ENCODE assay signal across 8 mouse cellular contexts in the genomic region with DNA sequence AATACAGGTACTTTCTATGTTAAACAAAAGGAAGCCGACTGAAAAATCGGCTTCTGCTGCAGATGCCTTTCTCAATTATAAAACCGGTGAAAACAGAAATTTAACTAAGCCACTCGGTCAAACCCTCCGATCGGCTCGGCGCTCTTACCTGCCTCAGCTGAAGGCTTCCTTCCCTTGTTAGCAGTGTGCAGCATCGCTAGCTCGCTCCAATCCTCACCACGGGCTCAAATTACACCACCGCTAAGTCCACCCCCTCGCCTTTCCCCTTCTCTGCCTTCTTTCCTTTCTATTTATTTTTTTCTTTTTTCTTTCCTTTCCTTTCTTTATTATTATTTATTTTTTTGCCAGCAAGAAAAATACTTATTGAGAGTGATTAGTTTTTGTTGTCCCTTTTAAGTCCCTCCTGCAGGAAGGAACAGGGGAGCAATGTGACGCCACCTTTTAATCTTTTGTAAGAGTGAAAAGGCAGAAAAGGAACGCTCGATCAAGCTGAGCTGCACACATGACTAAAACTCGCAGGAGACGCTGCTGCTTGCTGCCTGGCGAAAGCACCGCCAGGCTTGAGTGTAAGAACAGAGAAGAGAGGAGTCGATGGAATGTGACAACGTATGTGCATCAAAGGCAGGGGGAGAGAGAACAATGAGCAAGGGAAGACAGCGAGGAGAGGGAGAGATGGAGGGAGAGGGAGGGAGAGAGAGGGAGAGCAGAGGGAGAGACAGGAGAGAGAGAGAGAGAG.
DNase-seq lines count a peak whose midpoint lies in the region; ATAC-seq and TF ChIP-seq lines count a peak whose summit lies in the region.

No protein-coding gene starts in this region.

- H3K4me2 ChIP-seq in midbrain, embryonic 12.5 days (replicated peaks), result peak overlapping the region; percentile 69

- peak; percentile 87 for ATAC-seq in midbrain, embryonic 12.5 days (ENCODE audit: low FRiP score, low read depth)

- H3K27me3 ChIP-seq in midbrain, embryonic 12.5 days, result no peaks in the 10 kb centered on the region
- H3K27me3 ChIP-seq in thymus, adult 2 months (ENCODE audit: control insufficient read depth, insufficient read depth, low read length), result no peaks in the 10 kb centered on the region

- H3K36me3 ChIP-seq in midbrain, embryonic 12.5 days, result no peaks in the 10 kb centered on the region
- no peaks in the 10 kb centered on the region for H3K36me3 ChIP-seq in thymus, adult 2 months (ENCODE audit: control insufficient read depth, insufficient read depth, low read length)

- under 1% methylated on average over 23 of the region's 23 CpGs for WGBS in midbrain, embryonic 12.5 days
- WGBS in thymus, adult 2 months, result 5% methylated on average over 23 of the region's 23 CpGs

- peaks cover 33% of the 10 kb centered on the region for H3K4me1 ChIP-seq in midbrain, embryonic 12.5 days
- H3K4me1 ChIP-seq in thymus, adult 2 months (replicated peaks; ENCODE audit: control insufficient read depth, insufficient read depth, low read length), result no peaks in the 10 kb centered on the region

- no peak for TF ChIP-seq CTCF in thymus, adult 2 months (IDR thresholded peaks at IDR 0.05; ENCODE audit: borderline replicate concordance, control insufficient read depth, extremely low read depth, insufficient read depth, low read length, poor library complexity)

- no peaks in the 10 kb centered on the region for H3K9me3 ChIP-seq in midbrain, embryonic 12.5 days

- peak overlapping the region; percentile 97 for H3K27ac ChIP-seq in midbrain, embryonic 12.5 days (replicated peaks)
- H3K27ac ChIP-seq in thymus, adult 2 months (ENCODE audit: control insufficient read depth, insufficient read depth, low read length), result no peak overlapping the region

- H3K9ac ChIP-seq in midbrain, embryonic 12.5 days (replicated peaks), result peak overlapping the region; percentile 72

- TF ChIP-seq POLR2A in thymus, adult 2 months (IDR thresholded peaks at IDR 0.05; ENCODE audit: control insufficient read depth, extremely low read depth, insufficient read depth, low read length, poor library complexity), result no peak

- peak overlapping the region; percentile 54 for H3K4me3 ChIP-seq in midbrain, embryonic 12.5 days
- no peak overlapping the region for H3K4me3 ChIP-seq in thymus, adult 2 months (ENCODE audit: control insufficient read depth, insufficient read depth, low read length)

- peak; percentile 3 for DNase-seq in ovary, adult 18-20 months (ENCODE audit: low spot score)
- DNase-seq in ovary, postnatal 10 days (ENCODE audit: low spot score), result no peak
- DNase-seq in embryo, embryonic 11 days, result peak; percentile 84
- peak; percentile 7 for DNase-seq in heart, postnatal 4 days
- DNase-seq in layer of hippocampus, postnatal 14 days (ENCODE audit: low spot score in 2 of 2), result peak; percentile 46 to 66
- peak; percentile 17 for DNase-seq in yolk sac, embryonic 10.5 days (ENCODE audit: low spot score)
- DNase-seq in thymus, adult 2 months, result no peak

Comparison
In these comparisons a context has a peak if more than half of its experiments do, and no peak if none do; other contexts are left out.
1. DNase-seq: peak in ovary, adult 18-20 months (single experiment), embryo, embryonic 11 days (single experiment), heart, postnatal 4 days (single experiment), layer of hippocampus, postnatal 14 days (2 of 2) and yolk sac, embryonic 10.5 days (single experiment); none in ovary, postnatal 10 days (single experiment) and thymus, adult 2 months (single experiment).